Mouse (Mus musculus): ENCODE results near the gene Prpf8.

DNA sequence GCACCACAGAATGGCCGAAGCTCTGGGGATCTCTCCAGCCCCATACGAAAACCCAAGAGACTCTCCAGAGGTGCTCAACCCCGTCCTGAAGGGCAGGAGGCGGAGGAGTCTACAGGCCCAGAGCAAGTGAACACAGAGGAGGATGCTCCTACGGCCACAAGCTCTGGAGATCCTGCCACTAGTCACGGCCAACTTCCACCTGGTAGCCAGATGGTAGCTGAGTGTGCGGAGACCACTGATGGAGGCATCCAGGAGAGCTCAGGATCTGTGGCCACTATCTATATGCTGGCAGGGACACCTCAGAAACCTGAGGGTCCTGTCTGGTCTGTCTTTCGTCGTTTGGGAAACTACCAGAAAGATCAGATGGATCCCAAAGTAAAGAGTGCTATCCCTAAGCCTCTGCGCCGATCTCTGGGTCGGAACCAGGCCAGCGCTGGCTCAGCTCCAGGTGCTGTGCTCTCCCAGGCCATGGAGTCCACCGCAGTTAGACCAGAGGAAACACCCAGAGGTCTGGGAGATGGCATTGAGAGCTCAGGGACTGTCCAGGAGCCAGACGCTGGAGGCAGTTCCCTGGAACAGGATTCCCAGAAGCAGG is 39.0 kb downstream of the Prpf8 start:
- TF ChIP-seq GATA1 (IDR thresholded peaks at IDR 0.05; ENCODE audit: low read length): no peak
- TF ChIP-seq TAL1 (IDR thresholded peaks at IDR 0.05; ENCODE audit: low read length): no peak
